Mouse (Mus musculus) forelimb bud, embryonic 11.5 days (tissue): ENCODE measurements around the gene Gm44965.

ENCODE experiments used
- DNase-seq: peaks from one replicate; pipeline ENCODE4 v3.0.0-alpha.2; 2012; ENCODE audit warnings: low read depth, low spot score

Gene Gm44965

GRCm38 (mm10) chr6:48593158-48594042, at the start of gene Gm44965, which contains the start of gene Repin1:
TSS of gene Gm44965 (plus strand) at chr6:48593941.
TSS of gene Repin1 (plus strand) at chr6:48593883.
- peak; percentile 85 for DNase-seq

GRCm38 (mm10) chr6:48545251-48545650, 48.5 kb upstream of the Gm44965 start:
- DNase-seq, result no peak

GRCm38 (mm10) chr6:48546271-48546670, 47.5 kb upstream of the Gm44965 start:
- DNase-seq, result no peak

GRCm38 (mm10) chr6:48546858-48547257, 46.9 kb upstream of the Gm44965 start:
- DNase-seq, result no peak

GRCm38 (mm10) chr6:48548314-48548713, 45.4 kb upstream of the Gm44965 start:
- DNase-seq, result no peak

GRCm38 (mm10) chr6:48552918-48553317, 40.8 kb upstream of the Gm44965 start:
- DNase-seq, result no peak

GRCm38 (mm10) chr6:48553819-48554218, 39.9 kb upstream of the Gm44965 start:
- no peak for DNase-seq

GRCm38 (mm10) chr6:48554280-48555103, 39.2 kb upstream of the Gm44965 start, which contains the start of gene Lrrc61:
TSS of gene Lrrc61 (plus strand) at chr6:48554796.
- DNase-seq, result peak; percentile 92

- peak; percentile 63 for DNase-seq
Observed at GRCm38 (mm10) chr6:48555104-48555890, 38.4 kb upstream of the Gm44965 start.

GRCm38 (mm10) chr6:48555956-48556355, 37.8 kb upstream of the Gm44965 start:
- DNase-seq, result no peak

- no peak for DNase-seq
Observed at GRCm38 (mm10) chr6:48565693-48566310, 27.9 kb upstream of the Gm44965 start.

GRCm38 (mm10) chr6:48566312-48566711, 27.4 kb upstream of the Gm44965 start:
- no peak for DNase-seq

- no peak for DNase-seq
Observed at GRCm38 (mm10) chr6:48568036-48568984, 25.4 kb upstream of the Gm44965 start.

- no peak for DNase-seq
Observed at GRCm38 (mm10) chr6:48569065-48569807, 24.5 kb upstream of the Gm44965 start.

- no peak for DNase-seq
Observed at GRCm38 (mm10) chr6:48572014-48572413, 21.7 kb upstream of the Gm44965 start.

- peak; percentile 16 for DNase-seq
Observed at GRCm38 (mm10) chr6:48572572-48573061, 21.1 kb upstream of the Gm44965 start, which contains the start of gene Rarres2. TSS of gene Rarres2 (minus strand) at chr6:48572789.

GRCm38 (mm10) chr6:48573280-48573679, 20.5 kb upstream of the Gm44965 start:
- peak; percentile 42 for DNase-seq

GRCm38 (mm10) chr6:48573981-48574380, 19.8 kb upstream of the Gm44965 start:
- no peak for DNase-seq

GRCm38 (mm10) chr6:48578736-48579135, 15.0 kb upstream of the Gm44965 start:
- no peak for DNase-seq
